Mouse (Mus musculus) hindbrain, postnatal 0 days (tissue): ENCODE measurements at regions not wholly inside any gene's neighbourhood (a gene's known extent, or its start where the extent isn't known, plus 50 kb on each side); places are given as distances from the start of the nearest gene placed in this dataset.

Experiments used
- ATAC-seq: fragments of 200-750 bp; cut with Nextera tagmentation; 2 replicates; pipeline ENCODE4 v1.8.0; 2017; ENCODE audit warnings: mild to moderate bottlenecking, moderate TSS enrichment, moderate library complexity
- DNase-seq: peaks from one replicate; pipeline ENCODE4 v3.0.0-alpha.2; 2015; ENCODE audit warnings: low spot score
- H3K27ac ChIP-seq: fragments of 300-500 bp; sonication (generic); 2 replicates; pipeline ENCODE4 v1.5.1; 2014; ENCODE audit warnings: mild to moderate bottlenecking
- H3K27me3 ChIP-seq: fragments of 300-500 bp; sonication (generic); 2 replicates; pipeline ENCODE4 v1.6.1; 2014; ENCODE audit warnings: low read length, mixed read lengths; ENCODE audit not compliant: insufficient read depth
- H3K36me3 ChIP-seq: fragments of 300-500 bp; sonication (generic); 2 replicates; pipeline ENCODE4 v1.6.1; 2014; ENCODE audit warnings: low read length, mixed read lengths; ENCODE audit not compliant: insufficient read depth
- H3K4me1 ChIP-seq: fragments of 300-500 bp; sonication (generic); 2 replicates; pipeline ENCODE4 v1.6.1; 2014; ENCODE audit warnings: antibody characterized with exemption, low read length, mixed read lengths; ENCODE audit not compliant: insufficient read depth
- H3K4me2 ChIP-seq: fragments of 300-500 bp; sonication (generic); 2 replicates; pipeline ENCODE4 v1.6.1; 2014; ENCODE audit warnings: low read depth, mild to moderate bottlenecking, low read length, moderate library complexity, mixed read lengths
- H3K4me3 ChIP-seq: fragments of 300-500 bp; sonication (generic); 2 replicates; pipeline ENCODE4 v1.5.1; 2014; ENCODE audit warnings: low read length
- H3K9ac ChIP-seq: fragments of 300-500 bp; sonication (generic); replicated peaks from 2 replicates; pipeline ENCODE4 v1.6.1; 2014; ENCODE audit warnings: mild to moderate bottlenecking, low read length, moderate library complexity, mixed read lengths
- H3K9me3 ChIP-seq: fragments of 300-500 bp; sonication (generic); 2 replicates; pipeline ENCODE4 v1.6.1; 2016; ENCODE audit warnings: low read length, mixed read lengths
- CTCF ChIP-seq: IDR thresholded peaks from 2 replicates; pipeline ENCODE4 v1.5.1; 2016; ENCODE audit warnings: antibody characterized with exemption, control low read depth, low read depth
- WGBS: fragments of 180-500 bp; shearing (Covaris S2); extraction: QIAGEN DNeasy Blood & Tissue Kit; methylation state at CpG from one replicate; pipeline ENCODE4 v1.1.7; 2014; 5-methylcytosine and 5-hydroxymethylcytosine counted together

GRCm38 (mm10) chr10:68901168-68901567, 177.7 kb downstream of the Tmem26 start:
- WGBS: 81% methylated on average over 4 of the region's 4 CpGs
- H3K27me3 ChIP-seq: no peaks in the 10 kb centered on the region

GRCm38 (mm10) chr10:68902670-68903069, 179.2 kb downstream of the Tmem26 start:
- Histone ChIP-seq H3K27me3 (no peaks in the 10 kb centered on the region), H3K36me3 (no peaks in the 10 kb centered on the region), H3K4me1 (no peaks in the 10 kb centered on the region), H3K4me2 (no peak overlapping the region), H3K9me3 (no peaks in the 10 kb centered on the region), H3K9ac (no peak overlapping the region), H3K27ac (no peak overlapping the region), H3K4me3 (no peak overlapping the region)
- no peak for ATAC-seq
- peak; percentile 89 for DNase-seq
- peak; percentile 84 for TF ChIP-seq CTCF
- 26% methylated on average over 3 of the region's 3 CpGs for WGBS

More at GRCm38 (mm10) chr10:68901168-68901567, 177.7 kb downstream of the Tmem26 start:
- no peak overlapping the region for H3K27ac ChIP-seq
- ATAC-seq (no peak), DNase-seq (no peak)
- H3K9ac ChIP-seq: no peak overlapping the region
- TF ChIP-seq CTCF: no peak
- no peaks in the 10 kb centered on the region for H3K36me3 ChIP-seq
- H3K4me2 ChIP-seq: no peak overlapping the region
- H3K9me3 ChIP-seq: no peaks in the 10 kb centered on the region
- H3K4me3 ChIP-seq: no peak overlapping the region
- no peaks in the 10 kb centered on the region for H3K4me1 ChIP-seq

- Histone ChIP-seq H3K36me3 (no peaks in the 10 kb centered on the region), H3K9me3 (no peaks in the 10 kb centered on the region), H3K9ac (no peak overlapping the region), H3K4me3 (no peak overlapping the region), H3K27ac (no peak overlapping the region), H3K4me2 (no peak overlapping the region), H3K27me3 (no peaks in the 10 kb centered on the region), H3K4me1 (no peaks in the 10 kb centered on the region)
- WGBS: 93% methylated on average over 10 of the region's 10 CpGs
- ATAC-seq (no peak), DNase-seq (no peak)
- no peak for TF ChIP-seq CTCF
These were observed 180.9 kb downstream of the Tmem26 start for GRCm38 (mm10) chr10:68904337-68904736.

- Histone ChIP-seq H3K36me3 (no peaks in the 10 kb centered on the region), H3K4me3 (no peak overlapping the region), H3K4me2 (no peak overlapping the region), H3K4me1 (no peaks in the 10 kb centered on the region), H3K27ac (no peak overlapping the region), H3K27me3 (no peaks in the 10 kb centered on the region), H3K9ac (no peak overlapping the region), H3K9me3 (no peaks in the 10 kb centered on the region)
- peak; percentile 92 for DNase-seq
- ATAC-seq: peak; percentile 15; the same call in 1 of the 2 replicates
- 17% methylated on average over 5 of the region's 5 CpGs for WGBS
- TF ChIP-seq CTCF: peak; percentile 64
These were observed 184.8 kb downstream of the Tmem26 start for GRCm38 (mm10) chr10:68908236-68908635.

- Histone ChIP-seq H3K4me3 (no peak overlapping the region), H3K27me3 (no peaks in the 10 kb centered on the region), H3K4me1 (no peaks in the 10 kb centered on the region), H3K9ac (no peak overlapping the region), H3K4me2 (peak overlapping the region; percentile 31; the same call in 1 of the 2 replicates), H3K9me3 (no peaks in the 10 kb centered on the region), H3K27ac (no peak overlapping the region), H3K36me3 (no peaks in the 10 kb centered on the region)
- ATAC-seq: no peak
- TF ChIP-seq CTCF: no peak
- no peak for DNase-seq
- 43% methylated on average over 10 of the region's 10 CpGs for WGBS
These were observed 185.6 kb downstream of the Tmem26 start for GRCm38 (mm10) chr10:68909018-68909417.

GRCm38 (mm10) chr10:68916147-68916546, 192.7 kb downstream of the Tmem26 start:
- Histone ChIP-seq H3K36me3 (no peaks in the 10 kb centered on the region), H3K4me3 (no peak overlapping the region), H3K4me2 (no peak overlapping the region), H3K4me1 (no peaks in the 10 kb centered on the region), H3K27me3 (no peaks in the 10 kb centered on the region), H3K9me3 (no peaks in the 10 kb centered on the region), H3K27ac (no peak overlapping the region), H3K9ac (no peak overlapping the region)
- no peak for TF ChIP-seq CTCF
- 87% methylated on average over 7 of the region's 7 CpGs for WGBS
- no peak for ATAC-seq
- no peak for DNase-seq

GRCm38 (mm10) chr10:68935843-68936242, 212.4 kb downstream of the Tmem26 start:
- no peak overlapping the region for H3K4me3 ChIP-seq
- DNase-seq: no peak
- no peaks in the 10 kb centered on the region for H3K36me3 ChIP-seq
- H3K4me2 ChIP-seq: no peak overlapping the region
- no peak for ATAC-seq
- no peaks in the 10 kb centered on the region for H3K9me3 ChIP-seq
- no peaks in the 10 kb centered on the region for H3K4me1 ChIP-seq
- H3K27ac ChIP-seq: no peak overlapping the region
- TF ChIP-seq CTCF: no peak
- H3K9ac ChIP-seq: no peak overlapping the region
- H3K27me3 ChIP-seq: no peaks in the 10 kb centered on the region
- WGBS: 66% methylated on average over 5 of the region's 5 CpGs
